Mouse (Mus musculus) megakaryocyte, embryonic 14.5 days (primary cell): ENCODE results near the gene Syce1.

Source experiments
- FLI1 ChIP-seq: IDR thresholded peaks from 2 replicates; pipeline ENCODE4 v1.6.1; 2012; ENCODE audit warnings: low read length, inconsistent platforms, mixed read lengths
- GATA1 ChIP-seq: IDR thresholded peaks from 3 replicates; pipeline ENCODE4 v1.6.1; 2012; ENCODE audit warnings: mixed read lengths, low read length, inconsistent platforms, borderline replicate concordance

GRCm38 (mm10) chr7:140820173-140820572 is 32.5 kb upstream of the Syce1 start:
- TF ChIP-seq GATA1 = no peak
- no peak for TF ChIP-seq FLI1
